Mouse (Mus musculus) stomach, embryonic 14.5 days (tissue): ENCODE data around the gene Sap30l. TPM values are rescaled to one million over a fixed set of nuclear protein-coding genes. Genes with fewer than 3 reads are reported as not detected.

Experiments used
- ATAC-seq: fragments of 200-750 bp; cut with Nextera tagmentation; 2 replicates; pipeline ENCODE4 v1.8.0; 2017; ENCODE audit warnings: low read depth, moderate TSS enrichment; ENCODE audit not compliant: insufficient number of reproducible peaks, insufficient read depth, low FRiP score
- H3K27ac ChIP-seq: fragments of 300-500 bp; sonication (generic); 2 replicates; pipeline ENCODE4 v1.5.1; 2014; ENCODE audit warnings: mild to moderate bottlenecking, low read length, moderate library complexity, mixed read lengths
- H3K27me3 ChIP-seq: fragments of 300-500 bp; sonication (generic); 2 replicates; pipeline ENCODE4 v1.6.1; 2014; ENCODE audit warnings: low read length, control low read depth, mixed read lengths; ENCODE audit not compliant: control insufficient read depth, insufficient read depth
- H3K36me3 ChIP-seq: fragments of 300-500 bp; sonication (generic); 2 replicates; pipeline ENCODE4 v1.6.1; 2014; ENCODE audit warnings: mild to moderate bottlenecking, control low read depth, low read length, moderate library complexity, mixed read lengths; ENCODE audit not compliant: control insufficient read depth, insufficient read depth
- H3K4me1 ChIP-seq: fragments of 300-500 bp; sonication (generic); 2 replicates; pipeline ENCODE4 v1.6.1; 2014; ENCODE audit warnings: low read length, control low read depth, mixed read lengths; ENCODE audit not compliant: control insufficient read depth, insufficient read depth
- H3K4me2 ChIP-seq: fragments of 300-500 bp; sonication (generic); replicated peaks from 2 replicates; pipeline ENCODE4 v1.6.1; 2014; ENCODE audit warnings: low read depth, low read length, control low read depth
- H3K4me3 ChIP-seq: fragments of 300-500 bp; sonication (generic); 2 replicates; pipeline ENCODE4 v1.5.1; 2014; ENCODE audit warnings: low read depth, low read length, control low read depth
- H3K9ac ChIP-seq: fragments of 300-500 bp; sonication (generic); replicated peaks from 2 replicates; pipeline ENCODE4 v1.6.1; 2014; ENCODE audit warnings: low read depth, mild to moderate bottlenecking, control low read depth, low read length, moderate library complexity, mixed read lengths
- H3K9me3 ChIP-seq: fragments of 300-500 bp; sonication (generic); 2 replicates; pipeline ENCODE4 v1.6.1; 2016; ENCODE audit warnings: low read depth, low read length, control low read depth; ENCODE audit not compliant: control insufficient read depth
- WGBS: fragments of 180-500 bp; shearing (Covaris S2); extraction: QIAGEN DNeasy Blood & Tissue Kit; methylation state at CpG from one replicate; pipeline ENCODE4 v1.1.7; 2014; 5-methylcytosine and 5-hydroxymethylcytosine counted together
- polyA plus RNA-seq: library from polyadenylated mRNA; unstranded; fragments of >200 nt; fragmentation: Nextera tagmentation; extraction: Ambion mirVana; gene quantifications from 2 replicates; pipeline ENCODE4 v1.2.1, GENCODE M21; 2014

Sap30l gene
- polyA plus RNA-seq, result 8.4 and 10.3 TPM in 2 replicates

DNA sequence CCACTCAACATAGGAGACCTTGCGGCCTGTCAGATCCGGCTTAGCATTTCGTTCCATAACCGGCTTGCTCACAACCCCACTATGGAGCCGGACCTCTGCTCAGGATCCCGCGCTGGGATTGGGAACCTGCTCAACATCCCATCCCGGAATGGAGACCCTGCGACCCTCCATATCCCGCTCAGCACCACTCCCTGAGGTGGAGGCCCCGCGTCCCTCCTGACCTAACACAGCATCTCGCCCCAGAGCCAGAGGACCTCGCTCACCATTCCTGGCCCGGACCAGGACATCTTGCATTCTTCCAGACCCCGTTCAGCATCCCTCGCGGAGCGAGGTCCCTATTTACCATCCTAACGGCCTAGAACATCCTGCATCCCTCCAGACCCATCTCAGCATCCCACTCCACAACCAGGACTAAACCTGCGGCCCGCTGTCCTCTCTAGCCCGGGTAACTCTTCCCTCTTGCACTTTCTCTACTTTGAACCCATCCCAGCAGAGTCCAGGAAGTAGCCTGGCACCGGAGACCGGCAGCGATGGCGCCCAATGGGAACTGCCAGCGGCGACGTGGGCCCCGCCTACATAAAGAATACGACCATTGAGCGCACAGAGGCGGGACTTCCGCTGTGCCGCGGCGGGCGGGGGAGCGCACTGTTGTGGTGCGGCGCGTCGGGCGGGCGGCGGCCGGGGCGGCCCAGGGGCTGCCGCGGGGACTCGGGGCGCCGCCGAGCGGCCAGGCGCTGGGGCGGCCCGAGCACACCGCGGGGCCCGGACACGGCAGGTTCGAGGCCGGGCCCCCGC lies at the start of gene Sap30l:
Gene Sap30l (plus strand): TSS at position 667 of the 795 bp plus-strand sequence.
- under 1% methylated on average over 58 of the region's 66 CpGs for WGBS
- Histone ChIP-seq H3K4me2 (peak within 1 kb of the TSS; percentile 98), H3K9me3 (no peaks in the 10 kb centered on the region), H3K27ac (peak within 1 kb of the TSS; percentile 61), H3K4me3 (peak within 1 kb of the TSS; percentile 95), H3K27me3 (no peaks in the 10 kb centered on the region), H3K9ac (peak within 1 kb of the TSS; percentile 89), H3K4me1 (peaks cover 14% of the 10 kb centered on the region), H3K36me3 (no peaks in the 10 kb centered on the region)
- peak; percentile 96 for ATAC-seq

DNA sequence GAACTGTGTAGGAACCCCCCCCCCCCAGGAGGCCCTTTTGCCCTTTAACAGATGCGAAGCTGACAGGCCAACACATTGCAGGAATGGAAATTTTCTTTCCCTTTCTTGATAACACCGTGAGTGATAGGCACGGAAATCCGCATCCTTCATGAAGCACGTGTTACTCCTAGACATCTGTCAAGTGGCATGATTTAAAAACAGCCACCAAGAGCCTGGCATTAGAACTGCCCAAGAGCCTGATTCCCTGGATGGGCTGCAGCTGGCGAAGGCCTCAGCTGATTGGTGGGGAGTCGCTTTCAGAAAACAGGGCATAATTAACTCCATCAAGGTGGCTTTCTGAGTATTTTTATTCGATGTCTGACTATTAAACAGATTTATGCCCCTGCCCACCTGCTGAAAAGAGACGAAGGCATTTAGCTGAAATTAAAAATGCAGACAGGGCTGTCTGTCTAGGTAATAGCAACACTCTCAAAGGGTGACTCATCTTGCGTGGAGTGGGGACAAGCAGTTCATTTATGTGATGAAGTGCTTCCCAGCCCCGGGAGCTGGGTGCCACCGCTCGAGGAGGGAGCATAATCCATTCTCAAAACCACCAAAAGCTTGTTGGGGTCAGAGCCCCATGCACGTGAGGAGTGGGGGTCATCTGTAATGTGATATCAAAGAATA lies 47.8 kb upstream of the Sap30l start:
- H3K4me1 ChIP-seq, result no peaks in the 10 kb centered on the region
- no peak overlapping the region for H3K27ac ChIP-seq
- 49% methylated on average over 14 of the region's 14 CpGs for WGBS
- no peak overlapping the region for H3K4me2 ChIP-seq
- H3K27me3 ChIP-seq, result no peaks in the 10 kb centered on the region
- H3K9me3 ChIP-seq, result no peaks in the 10 kb centered on the region
- no peak overlapping the region for H3K4me3 ChIP-seq
- no peaks in the 10 kb centered on the region for H3K36me3 ChIP-seq
- no peak overlapping the region for H3K9ac ChIP-seq
- no peak for ATAC-seq

DNA sequence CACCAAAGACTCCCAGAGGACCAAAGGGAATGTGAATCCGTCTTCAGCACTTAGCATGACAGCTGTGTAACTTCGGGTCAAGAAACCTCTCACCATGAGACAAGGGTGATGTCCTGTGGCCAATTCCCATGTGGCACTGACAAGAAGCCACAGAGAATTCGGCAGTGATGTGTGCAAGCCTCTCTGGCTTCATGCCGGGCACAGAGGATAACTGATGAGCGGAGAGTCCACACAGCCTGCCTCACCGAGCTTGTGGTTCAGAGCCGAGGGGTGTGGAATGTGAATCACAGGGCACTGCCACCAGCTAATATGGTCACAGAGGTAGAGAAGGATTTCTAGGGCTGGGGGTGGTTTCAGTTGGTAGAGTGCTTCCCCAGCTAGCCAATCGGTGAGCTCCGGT lies 42.8 kb upstream of the Sap30l start:
- H3K9ac ChIP-seq, result no peak overlapping the region
- no peak for ATAC-seq
- H3K27me3 ChIP-seq, result no peaks in the 10 kb centered on the region
- no peak overlapping the region for H3K27ac ChIP-seq
- no peaks in the 10 kb centered on the region for H3K36me3 ChIP-seq
- H3K9me3 ChIP-seq, result no peaks in the 10 kb centered on the region
- WGBS, result 69% methylated on average over 9 of the region's 9 CpGs
- no peak overlapping the region for H3K4me3 ChIP-seq
- H3K4me2 ChIP-seq, result no peak overlapping the region
- no peaks in the 10 kb centered on the region for H3K4me1 ChIP-seq

DNA sequence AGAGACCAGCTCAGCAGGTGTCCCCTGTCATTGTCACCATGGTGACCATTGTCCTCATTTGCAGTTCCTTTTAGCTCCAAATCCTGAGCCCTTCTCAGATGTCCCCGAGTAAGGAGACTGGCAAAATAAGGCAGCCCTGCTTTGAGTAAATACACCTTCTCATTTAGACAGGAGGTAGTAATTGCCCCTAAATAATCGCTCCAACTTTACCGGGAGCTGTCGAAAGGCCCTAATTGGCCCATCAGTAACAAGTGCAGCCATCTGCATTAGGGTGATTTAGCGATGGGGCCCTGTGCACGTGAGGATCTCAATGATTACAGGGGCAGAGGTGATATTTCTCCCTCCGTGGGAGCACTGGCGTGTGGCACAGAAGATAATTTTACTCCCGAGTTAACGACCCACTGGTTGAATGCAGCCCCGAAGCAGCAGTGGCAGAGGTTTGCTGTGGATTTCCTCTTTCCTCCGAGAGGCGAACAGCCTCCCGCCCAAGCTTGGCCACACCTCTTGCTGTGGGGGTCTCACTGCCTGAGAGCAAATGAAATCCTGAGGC lies 40.9 kb upstream of the Sap30l start:
- Histone ChIP-seq H3K4me1 (no peaks in the 10 kb centered on the region), H3K9me3 (no peaks in the 10 kb centered on the region), H3K9ac (no peak overlapping the region), H3K27ac (no peak overlapping the region), H3K27me3 (no peaks in the 10 kb centered on the region), H3K36me3 (no peaks in the 10 kb centered on the region; the same call in 1 of the 2 replicates), H3K4me2 (no peak overlapping the region), H3K4me3 (no peak overlapping the region)
- no peak for ATAC-seq
- 21% methylated on average over 14 of the region's 14 CpGs for WGBS

DNA sequence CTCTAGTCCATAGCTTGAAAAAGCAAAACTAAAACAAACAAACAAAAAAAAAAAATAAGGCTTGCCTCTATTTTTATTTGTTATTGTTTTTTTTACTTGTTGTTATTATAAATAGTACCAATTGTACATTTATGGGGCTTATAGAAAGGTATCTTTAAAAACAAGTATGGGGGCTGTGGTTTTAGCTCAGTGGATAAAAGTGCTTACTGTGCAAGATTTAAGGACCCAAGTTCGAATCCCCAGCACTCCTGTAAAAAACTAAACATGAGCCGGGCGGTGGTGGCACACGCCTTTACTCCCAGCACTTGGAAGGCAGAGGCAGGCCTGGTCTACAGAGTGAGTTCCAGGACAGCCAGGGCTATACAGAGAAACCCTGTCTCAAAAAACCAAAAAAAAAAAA lies 40.1 kb upstream of the Sap30l start:
- Histone ChIP-seq H3K27me3 (no peaks in the 10 kb centered on the region), H3K4me3 (no peak overlapping the region), H3K27ac (no peak overlapping the region), H3K4me1 (no peaks in the 10 kb centered on the region), H3K9ac (no peak overlapping the region), H3K4me2 (no peak overlapping the region), H3K36me3 (no peaks in the 10 kb centered on the region; the same call in 1 of the 2 replicates), H3K9me3 (no peaks in the 10 kb centered on the region)
- WGBS, result 98% methylated on average over 4 of the region's 4 CpGs
- no peak for ATAC-seq

DNA sequence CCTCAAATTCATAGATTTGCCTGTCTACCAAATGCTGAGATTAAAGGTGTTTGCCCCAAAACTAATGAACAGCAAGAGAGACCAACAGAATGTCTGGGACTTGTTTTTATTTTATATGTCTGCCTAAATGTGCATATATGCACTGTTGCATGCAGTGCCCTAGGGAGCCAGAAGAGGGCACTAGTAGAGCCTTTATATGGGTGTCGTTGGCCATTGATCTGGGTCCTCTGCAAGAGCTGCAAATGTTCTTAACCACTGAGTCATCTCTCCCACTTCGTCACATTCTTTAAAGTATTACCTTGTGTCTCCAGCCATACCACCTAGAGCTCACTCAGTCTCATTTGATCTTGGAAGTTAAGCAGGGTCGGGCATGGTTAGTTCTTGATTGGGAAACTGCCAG lies 37.3 kb upstream of the Sap30l start:
- H3K36me3 ChIP-seq, result no peaks in the 10 kb centered on the region; the same call in 1 of the 2 replicates
- H3K9ac ChIP-seq, result no peak overlapping the region
- no peak for ATAC-seq
- no peak overlapping the region for H3K4me2 ChIP-seq
- no peak overlapping the region for H3K27ac ChIP-seq
- H3K27me3 ChIP-seq, result no peaks in the 10 kb centered on the region
- H3K4me1 ChIP-seq, result no peaks in the 10 kb centered on the region
- H3K9me3 ChIP-seq, result no peaks in the 10 kb centered on the region
- H3K4me3 ChIP-seq, result no peak overlapping the region
- 84% methylated on average over 3 of the region's 3 CpGs for WGBS

DNA sequence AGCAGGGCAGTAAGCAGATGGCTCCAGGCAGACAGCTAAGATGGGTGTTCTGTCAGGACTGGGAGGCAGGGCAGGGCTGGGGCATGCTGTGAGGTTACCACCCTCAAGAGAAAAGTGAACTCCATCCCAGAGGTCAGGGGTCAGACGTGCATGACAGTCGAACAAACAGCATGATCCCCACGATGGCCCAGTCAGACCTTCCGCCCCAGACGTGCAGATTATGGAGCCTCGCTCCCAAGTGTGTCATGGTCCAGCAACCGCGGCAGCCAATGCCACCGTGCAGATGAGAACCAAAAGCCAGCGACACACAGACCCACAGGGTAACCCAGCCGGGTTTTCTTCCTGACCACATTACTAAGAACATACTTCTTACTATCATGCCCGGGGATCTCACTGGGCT lies 34.8 kb upstream of the Sap30l start:
- no peak for ATAC-seq

DNA sequence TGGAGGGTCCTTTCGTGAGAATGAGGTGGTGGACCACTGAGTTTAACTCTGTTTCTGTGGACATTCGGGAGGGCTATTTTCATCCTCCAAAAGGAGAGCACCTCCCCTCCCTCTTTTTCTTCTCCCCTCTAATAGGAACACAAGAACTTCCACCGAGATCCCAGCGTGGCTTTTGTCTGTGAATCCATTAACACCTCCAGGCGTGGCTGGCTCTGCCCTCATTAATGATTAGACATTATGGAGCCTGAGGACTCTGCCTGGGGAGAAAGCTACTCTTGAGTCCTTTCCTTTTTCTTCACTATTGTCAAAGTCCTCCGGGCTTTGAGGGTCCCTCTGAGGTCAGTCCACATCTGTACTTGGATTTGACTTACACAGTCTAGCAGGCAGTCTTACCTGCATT lies 34.3 kb upstream of the Sap30l start:
- no peaks in the 10 kb centered on the region for H3K9me3 ChIP-seq
- WGBS, result 49% methylated on average over 6 of the region's 6 CpGs
- H3K4me1 ChIP-seq, result no peaks in the 10 kb centered on the region
- no peaks in the 10 kb centered on the region for H3K27me3 ChIP-seq
- ATAC-seq, result no peak
- peaks cover 6% of the 10 kb centered on the region; the same call in 1 of the 2 replicates for H3K36me3 ChIP-seq
- no peak overlapping the region for H3K27ac ChIP-seq
- no peak overlapping the region for H3K4me3 ChIP-seq
- no peak overlapping the region for H3K4me2 ChIP-seq
- H3K9ac ChIP-seq, result no peak overlapping the region

More for the DNA sequence above, 34.8 kb upstream of the Sap30l start:
- peaks cover 6% of the 10 kb centered on the region; the same call in 1 of the 2 replicates for H3K36me3 ChIP-seq
- no peak overlapping the region for H3K4me2 ChIP-seq
- H3K9ac ChIP-seq, result no peak overlapping the region
- H3K9me3 ChIP-seq, result no peaks in the 10 kb centered on the region
- H3K27ac ChIP-seq, result no peak overlapping the region
- no peaks in the 10 kb centered on the region for H3K27me3 ChIP-seq
- no peaks in the 10 kb centered on the region for H3K4me1 ChIP-seq
- 49% methylated on average over 12 of the region's 12 CpGs for WGBS
- no peak overlapping the region for H3K4me3 ChIP-seq
